Mouse (Mus musculus) brain, embryonic 14.5 days (tissue): ENCODE results near the gene Snf8.

ENCODE experiments used
- CTCF ChIP-seq: fragments of 200-500 bp; IDR thresholded peaks from 2 replicates; pipeline ENCODE4 v1.5.1; 2012; ENCODE audit warnings: inconsistent platforms, mild to moderate bottlenecking, moderate library complexity, borderline replicate concordance; ENCODE audit not compliant: insufficient read depth, insufficient read length; ENCODE audit errors: extremely low read depth
- POLR2A ChIP-seq: fragments of 200-500 bp; IDR thresholded peaks from 2 replicates; pipeline ENCODE4 v1.6.1; 2012; ENCODE audit warnings: mild to moderate bottlenecking, inconsistent platforms, borderline replicate concordance; ENCODE audit not compliant: poor library complexity, insufficient read depth, insufficient read length, severe bottlenecking; ENCODE audit errors: extremely low read depth

DNA sequence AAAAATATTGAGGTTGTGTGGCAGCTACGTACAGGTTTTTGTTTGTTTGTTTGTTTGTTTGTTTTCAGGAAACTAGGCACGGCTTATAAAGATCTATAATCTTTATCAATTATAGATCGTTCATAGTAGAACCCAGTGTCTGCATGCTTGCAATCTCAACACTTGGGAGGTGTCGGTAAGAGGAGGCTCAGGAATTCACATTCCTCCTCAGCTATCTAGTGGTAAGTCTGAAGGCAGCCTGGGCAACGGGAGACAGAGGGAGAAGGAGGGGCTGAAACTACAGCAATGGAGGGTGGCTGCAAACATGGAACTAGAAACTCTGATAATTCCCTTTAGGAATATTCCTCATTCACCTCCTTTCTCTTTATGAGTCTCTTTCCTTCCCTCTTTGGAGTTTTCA is 19.3 kb upstream of the Snf8 start:
- no peak for TF ChIP-seq CTCF
- TF ChIP-seq POLR2A = no peak
